Mouse (Mus musculus): ENCODE results near the gene Ttc4.

The Ttc4 gene

DNA sequence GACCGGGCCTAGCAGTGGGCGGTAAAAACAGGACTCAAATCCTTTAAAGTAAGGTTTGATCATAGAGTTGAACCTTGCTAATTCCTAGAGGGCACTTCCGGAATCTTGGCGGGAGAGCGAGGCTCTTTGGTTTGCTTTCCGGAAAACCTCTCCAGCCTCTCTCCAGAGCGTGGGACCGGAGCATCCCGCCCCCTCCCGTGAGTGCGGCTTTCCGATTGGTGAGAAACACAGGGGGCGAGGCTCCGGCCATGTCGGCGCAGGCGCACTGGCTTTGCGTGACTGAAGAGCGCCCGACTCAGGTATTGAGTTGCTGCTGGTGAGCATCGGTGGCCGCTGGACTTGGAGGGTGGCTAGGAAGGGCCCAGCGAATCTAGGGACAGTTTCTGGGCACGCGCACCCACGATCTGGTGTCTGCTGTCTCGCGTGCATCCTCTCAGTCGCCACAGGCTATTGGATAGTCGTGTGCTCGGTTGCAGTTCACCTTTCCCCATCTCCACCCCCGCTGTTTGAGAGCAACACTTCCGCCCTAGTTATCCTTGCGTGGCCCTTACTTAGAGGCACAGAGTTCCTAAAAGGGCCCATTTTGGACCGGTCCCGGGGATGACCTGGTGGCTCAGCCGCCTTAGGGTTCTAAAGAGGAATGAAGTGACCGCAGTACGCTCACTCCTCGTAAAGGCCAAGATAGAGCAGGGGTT, 27.8 kb downstream of the Ttc4 start, which contains the start of gene Pars2:
Gene Pars2 (plus strand): TSS at position 237 of the 695 bp plus-strand sequence.
- peak; percentile 98 for DNase-seq

DNA sequence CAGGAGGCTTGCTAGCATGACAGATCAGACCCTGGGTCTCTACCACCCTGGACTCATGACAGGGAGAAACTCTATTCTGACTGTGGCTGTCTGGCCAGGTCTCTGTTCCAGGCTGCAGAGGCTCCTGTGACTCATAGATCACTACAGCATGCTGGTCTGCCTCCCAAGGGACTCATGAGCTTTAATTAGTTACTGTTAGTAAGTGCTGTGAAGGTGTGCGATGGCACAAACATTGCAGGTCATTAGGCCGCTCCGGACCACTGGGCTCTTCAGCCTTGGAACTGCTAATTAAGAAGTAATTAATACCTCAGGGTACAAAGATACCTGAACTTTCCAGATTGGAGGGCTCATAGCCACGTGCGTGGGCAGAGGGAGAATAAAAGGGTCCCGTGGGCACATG, 31.6 kb downstream of the Ttc4 start:
- DNase-seq: no peak

DNA sequence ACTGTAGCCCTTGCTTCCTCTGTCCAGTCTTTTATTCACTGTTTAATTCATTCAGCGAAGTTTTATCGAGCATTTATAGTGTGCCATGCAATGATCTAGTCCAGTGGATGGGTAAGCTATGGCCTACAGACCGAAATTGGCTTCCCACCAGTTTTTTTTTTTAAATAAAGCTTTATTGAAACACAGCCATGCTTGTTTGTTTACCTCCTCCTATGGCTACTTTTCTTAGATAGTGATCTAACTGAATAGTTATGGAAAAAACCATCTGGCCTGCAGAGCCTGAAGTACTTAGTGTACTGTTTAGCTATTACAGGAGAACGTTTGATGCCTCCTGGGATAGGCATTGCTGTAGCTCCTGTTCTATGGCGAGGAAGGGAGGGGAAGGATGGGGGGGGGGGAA, 32.9 kb downstream of the Ttc4 start:
- DNase-seq: no peak

DNA sequence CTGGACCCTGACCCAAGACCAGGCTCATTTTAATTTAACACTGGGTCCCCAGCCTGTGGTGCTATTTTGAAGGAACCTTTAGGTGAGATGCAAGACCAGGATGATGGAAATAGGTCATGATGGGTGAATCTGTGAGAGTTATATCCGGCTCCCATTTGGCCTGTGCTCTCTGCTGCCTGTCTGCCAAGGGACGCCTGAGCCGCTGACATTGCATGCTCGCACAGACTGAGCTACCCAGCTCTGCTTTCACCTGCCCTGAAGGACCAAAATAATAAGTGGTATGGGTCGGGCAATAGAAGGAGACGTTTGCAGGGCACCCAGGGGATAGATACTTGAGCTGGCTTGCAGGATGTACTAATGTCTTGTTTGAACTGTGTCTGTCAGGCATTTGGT, 34.5 kb downstream of the Ttc4 start:
- no peak for DNase-seq

DNA sequence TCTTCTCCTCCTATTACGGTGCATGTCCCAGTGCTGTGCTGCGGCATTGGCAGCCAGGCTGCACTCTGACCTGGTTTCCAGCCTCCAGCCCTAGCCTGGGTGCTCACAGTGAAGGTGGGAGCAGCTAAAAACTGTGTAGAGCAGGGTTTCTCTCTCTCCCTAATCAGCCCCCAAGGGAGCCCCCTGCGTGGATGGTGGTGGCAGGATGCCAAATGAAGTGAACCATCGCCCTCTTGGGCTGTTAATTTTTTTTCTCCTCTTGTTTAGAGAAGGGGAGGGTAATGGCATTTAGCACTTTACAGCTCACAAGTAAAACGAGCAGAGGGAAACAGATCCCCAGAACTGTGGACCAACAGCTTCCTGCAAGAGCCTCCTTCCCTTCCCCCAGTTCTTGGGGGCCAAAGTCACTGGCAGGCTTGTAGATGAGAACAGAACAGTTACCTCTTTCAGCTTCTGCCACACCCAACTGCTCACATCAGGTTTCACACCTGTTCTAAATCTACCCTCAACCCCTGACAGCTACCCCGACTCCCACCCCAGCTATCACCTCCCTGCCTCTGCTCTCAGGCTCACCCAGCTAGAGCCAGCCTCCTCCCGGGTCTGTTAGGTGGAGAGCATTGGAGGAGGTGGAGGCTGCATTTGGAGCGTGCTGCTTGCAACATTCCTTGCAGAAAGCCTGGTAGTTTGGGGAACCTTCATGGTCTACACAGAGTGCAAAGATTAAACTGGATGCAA, 35.1 kb downstream of the Ttc4 start:
- no peak for DNase-seq

DNA sequence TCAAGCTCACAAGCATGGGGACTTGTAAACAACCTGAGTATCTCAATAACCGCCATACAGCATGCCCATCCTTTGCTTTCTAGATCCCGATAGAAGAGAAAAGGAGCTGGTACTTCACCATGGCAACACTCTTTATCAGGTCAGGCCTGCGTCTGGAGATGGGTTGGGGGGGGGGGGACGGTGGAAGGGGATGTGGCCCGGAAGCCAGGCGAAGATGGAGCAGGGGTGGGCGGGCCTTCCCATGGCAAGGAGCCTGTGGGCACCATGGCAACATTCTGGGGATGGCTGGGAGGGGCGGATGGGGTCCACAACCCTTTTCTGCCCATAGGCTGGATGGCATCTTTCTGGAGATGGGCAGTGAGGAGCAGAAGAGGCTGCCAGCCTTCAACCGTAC, 44.7 kb downstream of the Ttc4 start:
- no peak for DNase-seq

DNA sequence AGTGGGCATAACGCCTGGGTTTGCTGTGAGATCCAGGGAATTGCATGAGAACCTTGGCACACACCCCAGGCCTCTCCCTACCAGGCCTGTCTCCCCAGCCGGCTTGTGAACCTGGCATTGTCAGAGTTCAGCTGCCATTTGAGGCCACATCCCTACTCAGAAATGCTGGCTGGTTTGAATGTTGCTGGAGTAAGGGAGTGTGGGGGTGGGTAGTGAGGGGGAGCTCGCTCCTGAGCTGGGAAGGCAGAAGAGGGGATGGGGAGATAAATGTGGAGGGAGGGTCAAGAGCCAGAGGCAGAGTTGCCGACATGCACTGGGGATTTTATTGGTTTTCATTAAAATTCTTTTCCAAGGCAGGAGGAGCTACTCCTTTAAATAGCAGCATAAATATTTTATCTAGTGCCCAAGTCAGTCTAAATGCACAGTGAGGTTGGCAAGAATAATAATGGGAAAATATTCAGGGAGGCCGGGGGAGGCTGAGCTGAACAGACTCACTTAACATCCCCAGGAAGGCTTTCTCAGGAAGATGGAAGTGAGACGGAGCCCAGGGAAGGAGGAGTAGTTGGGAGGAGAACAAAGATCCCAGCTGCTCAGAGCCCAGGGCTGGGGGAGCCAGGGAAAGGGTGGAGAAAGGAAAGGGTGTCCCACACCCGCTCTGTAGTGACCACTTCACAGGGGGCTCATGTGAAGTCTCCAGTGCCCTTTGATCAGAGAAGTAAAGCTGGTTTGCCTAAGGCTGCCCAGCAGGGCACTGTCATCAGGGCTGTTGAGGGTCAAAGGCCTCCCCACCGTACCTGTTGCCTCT, 45.3 kb downstream of the Ttc4 start:
- no peak for DNase-seq

DNA sequence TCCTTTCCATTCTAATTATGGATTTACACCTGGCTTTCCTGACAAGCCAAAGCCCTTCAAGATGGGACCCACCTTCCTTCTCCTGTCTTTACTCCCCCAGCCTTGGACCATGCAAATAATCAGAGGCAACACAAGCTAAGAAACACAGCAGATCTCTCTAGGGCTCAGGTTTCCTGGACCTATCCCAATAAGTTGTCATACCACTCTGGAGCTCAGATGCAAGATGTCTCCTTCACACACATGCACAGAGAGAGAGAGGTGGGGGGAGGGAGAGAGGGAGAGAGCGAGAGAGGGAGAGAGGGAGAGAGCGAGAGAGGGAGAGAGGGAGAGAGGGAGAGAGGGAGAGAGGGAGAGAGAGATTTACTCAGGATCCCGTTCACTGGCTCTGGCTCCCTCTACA, 46.4 kb downstream of the Ttc4 start:
- DNase-seq: no peak

DNA sequence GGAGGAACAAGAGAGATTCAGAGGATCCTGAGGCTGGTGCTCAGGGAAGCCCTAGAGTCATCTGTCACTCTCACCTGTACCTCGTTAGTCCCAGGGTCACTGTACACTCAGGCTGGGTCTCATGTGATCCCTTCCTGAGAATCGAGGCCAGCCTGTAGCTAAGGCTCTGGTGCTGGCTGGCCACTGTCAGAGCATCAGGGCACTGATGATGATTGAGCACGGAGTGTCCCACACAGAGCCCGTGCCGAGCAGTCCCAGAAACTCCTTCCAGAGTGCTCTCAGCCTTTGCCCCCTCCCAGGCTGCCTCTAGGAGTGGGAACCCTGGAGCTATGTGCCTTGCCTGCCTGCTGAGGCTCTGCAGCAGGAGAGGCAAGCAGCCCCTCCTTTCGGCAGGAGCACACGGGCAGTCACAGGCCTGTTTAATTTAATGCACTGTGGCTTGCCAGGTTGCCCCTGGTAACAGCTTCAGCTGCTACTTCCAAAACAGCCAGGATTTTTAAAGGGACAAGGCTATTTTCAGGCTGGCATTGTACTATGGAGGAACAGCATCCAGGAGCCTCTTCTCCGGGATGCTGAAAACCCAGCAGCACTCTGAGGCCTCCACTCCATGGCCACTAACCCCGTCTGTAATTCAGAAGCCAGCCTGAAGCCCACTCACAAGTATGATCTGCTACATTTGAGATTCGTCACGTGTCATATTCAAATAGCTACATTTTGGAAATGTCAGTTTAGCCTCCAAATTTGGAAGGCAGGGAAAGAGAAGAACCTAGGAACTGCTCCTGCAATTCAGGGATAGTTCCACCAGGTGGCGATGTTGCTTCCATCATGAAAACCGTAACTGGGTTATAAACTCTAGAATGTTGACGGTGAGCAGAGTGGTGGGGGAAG, 48.2 kb downstream of the Ttc4 start:
- DNase-seq: peak; percentile 75

DNA sequence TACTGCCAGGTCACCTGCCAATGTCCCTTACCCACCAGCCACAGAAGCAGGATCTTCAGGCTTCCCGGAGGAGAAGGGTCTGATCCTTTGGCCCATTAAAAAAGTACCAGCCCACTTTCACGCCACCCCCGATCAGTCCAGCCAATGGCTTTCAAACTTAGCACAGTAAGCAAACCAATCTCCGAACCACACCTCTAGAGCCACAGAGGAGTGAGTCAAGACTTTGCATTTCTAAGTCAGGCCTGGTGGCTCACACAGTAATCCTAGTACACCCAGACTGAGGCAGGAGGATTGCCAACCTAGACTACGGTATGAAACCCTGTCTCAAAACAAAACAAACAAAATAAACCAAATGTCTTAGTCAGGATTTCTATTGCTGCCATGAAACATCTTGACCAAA, 49.4 kb downstream of the Ttc4 start:
- DNase-seq: no peak

DNA sequence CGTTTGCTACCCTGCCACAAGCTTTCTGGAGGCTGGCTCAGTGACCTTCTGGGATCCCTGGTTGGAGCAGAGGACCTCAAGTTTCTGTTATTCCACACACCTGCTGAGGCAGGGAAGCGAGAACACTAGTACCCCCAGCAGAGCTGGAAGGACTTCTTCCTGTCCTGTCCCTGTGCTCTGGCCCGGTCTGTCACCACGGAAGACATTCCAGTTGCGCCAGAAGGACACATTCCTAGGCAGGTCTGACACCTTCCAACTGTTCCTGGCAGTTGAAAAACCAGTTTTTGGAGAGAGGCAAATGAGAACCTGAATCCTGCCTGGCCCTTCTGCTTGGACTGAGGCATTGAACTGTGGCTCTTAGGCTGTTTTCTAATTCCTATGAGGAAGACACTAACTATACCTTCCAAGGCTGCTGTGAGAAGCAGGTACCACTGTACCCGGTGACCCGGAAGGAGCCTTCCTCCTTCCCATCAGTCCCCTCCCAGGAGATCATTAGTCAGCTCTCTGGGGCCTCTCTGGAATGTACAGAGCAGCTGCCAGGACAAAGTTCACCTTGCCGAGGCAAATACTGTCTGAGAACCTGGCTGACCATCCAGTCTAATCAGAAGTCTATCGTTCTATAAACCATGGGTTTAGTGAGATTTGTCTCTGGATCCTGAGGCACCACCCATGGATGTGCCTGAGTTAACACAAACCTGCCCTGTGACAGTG, 49.9 kb downstream of the Ttc4 start:
- no peak for DNase-seq

DNA sequence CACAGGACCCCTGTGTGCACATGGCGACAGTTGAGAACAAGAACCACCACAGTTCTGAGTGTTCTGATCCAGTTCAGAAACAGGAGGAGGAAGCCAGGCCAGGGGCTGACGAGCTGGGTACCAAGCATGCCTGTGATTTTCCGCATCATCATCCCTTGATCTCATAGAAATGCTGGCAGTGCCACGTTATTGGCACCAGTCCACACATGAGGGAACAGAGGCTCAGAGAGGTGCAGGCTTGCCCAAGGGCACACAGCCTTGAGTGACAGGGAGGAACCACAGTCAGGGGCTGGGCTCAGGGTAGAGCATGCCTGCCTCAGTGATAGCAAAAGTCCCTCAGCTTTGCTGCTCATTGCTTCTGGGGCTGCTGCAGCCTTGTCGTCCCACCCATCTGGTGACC, 50.9 kb downstream of the Ttc4 start:
- DNase-seq: no peak

DNA sequence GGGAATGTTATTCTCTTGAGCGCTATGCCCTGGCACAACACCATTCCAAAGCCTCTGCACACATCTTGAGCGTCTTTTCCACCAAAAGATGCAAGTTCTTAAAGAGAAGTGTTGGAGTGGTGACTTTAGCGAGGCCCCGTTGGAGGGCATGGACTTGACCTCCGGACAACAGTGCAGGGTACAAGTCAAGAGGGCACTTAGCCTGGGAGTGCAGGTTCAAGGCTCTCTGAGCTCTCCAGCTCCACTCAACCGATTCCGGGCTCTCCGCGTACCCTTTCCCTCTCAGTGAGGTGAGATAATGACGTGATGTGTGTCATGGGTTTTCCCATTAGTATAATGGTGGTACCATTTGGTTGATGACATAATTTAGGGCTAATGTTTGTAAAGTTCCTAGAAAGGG, 54.5 kb downstream of the Ttc4 start:
- no peak for DNase-seq

DNA sequence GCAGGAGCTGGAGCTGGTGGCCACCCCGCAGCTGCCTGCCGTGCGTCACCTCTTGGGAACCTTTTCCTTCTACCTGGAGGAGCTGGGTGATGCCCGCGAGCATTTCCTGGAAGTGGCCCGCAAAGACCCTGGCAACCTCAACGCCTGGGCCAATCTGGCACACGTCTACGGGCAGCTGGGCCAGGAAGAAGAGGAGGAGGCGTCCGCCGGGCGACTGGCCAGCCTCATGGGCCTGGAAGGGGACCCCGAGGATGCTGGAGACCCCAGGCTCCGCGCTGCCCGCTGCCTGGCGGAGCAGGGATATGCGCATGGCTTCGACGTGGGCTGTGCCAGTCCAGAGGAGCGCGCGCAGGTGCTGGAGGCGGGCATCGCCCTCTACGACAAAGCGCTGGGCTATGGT, 56.0 kb downstream of the Ttc4 start:
- no peak for DNase-seq

DNA sequence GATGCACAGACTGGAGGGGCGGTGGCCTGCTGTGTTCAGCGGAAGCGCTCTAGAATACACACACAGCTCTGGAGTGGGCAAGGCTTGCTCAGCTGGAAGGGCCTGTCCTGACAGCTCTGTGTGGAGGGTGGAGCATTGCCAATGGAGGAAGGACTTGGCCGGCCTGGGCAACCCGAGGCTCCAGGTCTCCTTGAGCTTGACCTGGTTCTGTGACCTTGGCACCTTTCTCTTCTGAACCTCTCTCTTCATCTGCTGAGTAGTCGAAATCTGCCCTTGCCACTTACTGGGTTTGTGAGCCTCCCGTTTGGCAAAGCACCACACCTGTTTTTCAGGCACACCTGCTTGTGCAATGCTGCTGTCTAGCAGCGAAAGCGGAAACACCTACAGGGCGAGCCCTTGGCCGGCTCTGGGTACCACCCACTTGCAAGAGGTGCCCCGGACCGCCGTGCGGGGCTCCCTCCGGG, 56.7 kb downstream of the Ttc4 start, which contains the start of gene Ttc22:
Gene Ttc22 (plus strand): TSS at position 403 of the 464 bp plus-strand sequence.
- no peak for DNase-seq

DNA sequence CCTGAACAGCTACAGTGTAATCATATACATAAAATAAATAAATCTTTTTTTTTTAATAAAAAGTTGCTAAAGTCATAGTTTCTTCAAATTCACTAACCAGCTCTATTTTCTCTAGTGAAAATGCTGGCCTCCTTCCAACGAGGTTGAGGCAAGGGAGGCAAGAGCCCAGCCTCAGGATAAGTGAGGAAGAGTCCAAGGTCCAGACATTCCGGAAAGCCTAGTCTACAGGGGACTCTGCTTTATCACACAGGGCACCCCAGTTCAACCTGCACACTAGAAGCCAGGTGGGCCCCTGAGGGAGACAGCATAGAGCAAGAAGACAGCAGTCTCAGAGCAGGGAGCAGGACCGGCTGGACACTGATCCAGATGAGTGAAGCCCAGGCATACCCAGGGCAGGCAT, 57.3 kb downstream of the Ttc4 start:
- no peak for DNase-seq

DNA sequence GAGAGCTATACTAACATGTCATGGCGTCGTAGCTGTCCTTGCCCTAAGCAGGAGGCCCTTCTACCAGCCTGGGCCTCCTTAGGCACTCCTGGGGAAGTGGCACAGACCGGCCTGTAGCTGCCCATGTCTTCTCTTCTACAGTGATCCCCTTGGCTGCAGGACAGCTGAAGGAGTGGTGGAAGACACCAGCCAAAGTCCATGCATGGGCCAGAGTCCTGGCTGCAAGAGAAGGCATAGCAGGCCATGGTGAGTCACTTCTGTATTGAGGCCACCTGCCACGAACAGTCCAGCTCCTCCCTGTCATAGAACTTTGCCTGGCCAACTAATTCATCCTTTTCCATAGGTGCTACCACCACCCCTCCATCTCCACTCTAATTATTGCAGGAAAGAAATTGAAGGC, 59.8 kb downstream of the Ttc4 start:
- DNase-seq: no peak

DNA sequence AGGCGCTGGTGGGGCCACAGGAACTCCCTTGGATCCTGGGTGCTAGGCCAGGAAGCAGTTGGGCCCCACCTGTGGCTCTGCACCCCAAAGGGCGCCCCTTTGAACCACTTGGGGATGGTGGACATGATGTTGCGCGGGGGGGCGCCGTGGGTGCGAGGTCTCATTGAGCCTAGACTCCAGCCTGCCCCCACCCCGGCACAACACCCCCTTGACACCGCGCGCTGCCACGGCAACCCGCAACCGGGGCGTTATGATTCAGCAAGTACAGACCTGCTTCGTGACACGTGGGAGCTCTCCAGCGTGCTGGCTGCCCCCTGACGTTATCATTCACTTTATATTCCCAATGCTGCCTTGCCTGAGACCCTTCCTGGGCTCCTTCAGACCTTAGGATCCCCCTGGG, 61.7 kb downstream of the Ttc4 start, which contains the start of gene Lexm:
Gene Lexm (minus strand): TSS at position 186 of the 400 bp plus-strand sequence.
- peak; percentile 51 for DNase-seq

DNA sequence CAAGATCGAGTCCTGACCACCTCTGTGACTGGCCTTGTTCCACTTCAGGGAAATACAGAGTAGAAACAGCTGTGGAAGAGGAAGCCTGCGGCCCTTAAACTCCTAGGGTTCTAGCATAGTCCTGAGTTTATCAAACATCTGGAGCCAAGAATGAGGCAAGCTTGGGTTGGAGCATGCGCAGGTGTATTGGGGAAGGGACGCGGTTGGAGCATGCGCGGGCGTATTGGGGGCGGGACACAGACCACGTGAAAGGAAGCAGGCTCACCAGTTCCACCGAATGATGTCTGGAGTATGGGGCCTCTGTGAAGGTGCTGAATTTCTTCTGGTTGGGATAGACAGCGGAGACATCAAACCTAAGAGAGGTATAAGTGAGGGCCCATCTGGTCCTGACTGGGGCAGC, 63.1 kb downstream of the Ttc4 start:
- peak; percentile 65 for DNase-seq

DNA sequence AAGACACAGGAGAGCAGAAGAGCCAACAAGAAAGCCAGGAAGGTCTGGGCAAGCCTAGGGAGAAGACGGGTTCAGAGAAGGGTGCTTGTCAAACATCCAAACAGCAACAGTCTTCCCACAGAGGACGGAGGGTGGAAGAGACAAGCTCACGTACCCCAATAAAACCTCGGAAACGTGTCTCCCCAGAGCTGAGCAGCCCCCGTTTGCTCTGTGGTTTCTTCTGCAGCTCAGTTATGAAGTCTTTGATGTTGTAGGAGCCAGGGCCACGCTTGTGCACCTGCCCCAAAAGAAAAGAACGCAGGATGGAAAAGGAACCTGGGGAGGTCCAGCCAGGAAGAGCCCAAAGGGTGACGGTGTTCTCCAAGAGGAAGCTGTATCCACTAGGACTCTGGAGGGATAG, 63.9 kb downstream of the Ttc4 start:
- DNase-seq: peak; percentile 55

DNA sequence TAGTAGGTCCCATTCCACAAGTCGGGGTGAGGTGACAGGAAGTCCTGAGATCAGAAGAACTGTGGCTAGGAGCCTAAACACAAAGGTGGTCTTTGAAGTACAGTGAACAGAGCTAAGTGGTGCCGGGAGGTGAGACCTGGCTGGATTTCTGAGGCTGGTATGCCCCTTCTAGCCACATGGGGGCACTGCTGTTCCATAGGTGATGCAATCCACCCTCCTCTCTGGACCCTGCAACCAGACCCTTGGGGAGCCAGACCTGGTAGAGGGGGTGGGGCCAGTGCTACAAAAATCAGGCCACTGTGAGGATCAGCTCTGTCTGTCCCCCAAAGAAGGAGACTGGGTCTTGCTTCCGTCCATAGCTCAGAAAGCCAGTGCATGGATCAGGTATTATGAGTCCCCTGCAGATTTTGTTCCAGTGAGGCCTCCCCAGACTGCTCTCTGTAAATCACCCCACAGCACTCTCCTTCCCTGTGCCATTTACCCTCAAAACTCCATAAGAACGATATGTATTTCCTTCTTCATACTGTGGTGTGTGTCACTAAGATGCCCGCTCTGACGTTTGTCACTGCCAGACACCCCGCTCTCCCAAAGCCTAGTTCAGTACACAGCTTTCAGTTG, 64.5 kb downstream of the Ttc4 start:
- DNase-seq: peak; percentile 87

Measured in thymus, postnatal 4 days (tissue).